Mouse (Mus musculus) thymus, adult 2 months (tissue): ENCODE results near the gene Mreg.

Experiments used
- CTCF ChIP-seq: fragments of 200-500 bp; IDR thresholded peaks from 2 replicates; pipeline ENCODE4 v1.5.1; 2012; ENCODE audit warnings: mild to moderate bottlenecking, control low read depth, low read length, moderate library complexity, borderline replicate concordance; ENCODE audit not compliant: control insufficient read depth, poor library complexity, insufficient read depth; ENCODE audit errors: extremely low read depth
- POLR2A ChIP-seq: fragments of 200-500 bp; IDR thresholded peaks from 2 replicates; pipeline ENCODE4 v1.6.1; 2012; ENCODE audit warnings: mild to moderate bottlenecking, low read length, control low read depth, moderate library complexity; ENCODE audit not compliant: control insufficient read depth, poor library complexity, insufficient read depth; ENCODE audit errors: extremely low read depth

GRCm38 (mm10) chr1:72225054-72225718 is 13.1 kb upstream of the Mreg start:
- TF ChIP-seq CTCF (no peak), POLR2A (no peak)
